Mouse (Mus musculus) embryonic stem cell, embryonic (primary cell): ENCODE measurements at regions not wholly inside any gene's neighbourhood (a gene's known extent, or its start where the extent isn't known, plus 50 kb on each side); places are given as distances from the start of the nearest gene placed in this dataset.

Experiments used
- CTCF ChIA-PET, 4 experiments: fragments of 300-600 bp in 2 of 4; fragments of 350-600 bp in 2 of 4; sonication (Branson Sonifier 250); formaldehyde crosslinking; loops; one replicate each; lab custom pipeline; 2022; ENCODE audit warnings: inconsistent platforms in 2 of 4; lab: Charles Lee
- POLR2A ChIA-PET, 4 experiments: fragments of 300-600 bp in 2 of 4; fragments of 350-600 bp in 2 of 4; sonication (Branson Sonifier 250); formaldehyde crosslinking; loops; one replicate each; lab custom pipeline; 2022; ENCODE audit warnings: antibody characterized with exemption in 4 of 4, inconsistent platforms in 1 of 4; lab: Charles Lee

DNA sequence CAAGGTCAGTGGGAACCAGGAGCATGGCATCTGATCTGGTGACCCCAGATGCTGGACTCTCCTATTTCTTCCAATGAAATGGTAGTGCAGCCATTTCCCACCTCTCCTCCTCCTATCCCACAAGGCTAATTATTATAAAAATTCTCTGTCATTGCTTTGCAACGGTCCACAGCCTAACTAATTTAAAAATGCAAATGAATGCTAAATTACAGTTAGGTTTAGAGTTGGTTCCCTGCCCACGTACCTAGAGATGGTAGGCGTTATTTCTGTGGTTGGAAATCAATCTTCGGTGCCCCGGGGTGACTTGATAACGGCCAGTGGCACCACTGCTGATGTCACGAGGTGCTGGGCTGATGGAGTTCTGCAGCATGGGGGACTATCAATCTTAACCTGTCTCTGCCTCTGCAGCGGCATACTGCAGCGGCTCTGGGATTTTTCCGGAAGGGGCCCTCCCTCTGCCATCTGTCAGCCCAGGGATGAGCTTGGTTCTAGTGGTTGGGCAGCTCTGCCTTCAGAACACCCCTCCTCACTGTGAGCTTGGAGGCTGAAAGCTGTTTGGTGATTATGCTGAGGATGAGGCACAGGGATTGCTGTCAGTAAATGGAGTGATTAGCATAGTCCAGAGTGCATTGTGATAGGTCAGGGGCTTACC, 66.5 kb downstream of the Nmur2 start:
- ChIA-PET CTCF (interaction anchor here in 1 of 4 experiments (0.6 kb wide), 1 partner anchor 260 kb away, joined by 3 read pairs; no protein-coding TSS in a partner anchor), POLR2A (interaction anchor here in 1 of 4 experiments (0.9 kb wide), 1 partner anchor 28 kb away, joined by 5 read pairs; no protein-coding TSS in a partner anchor)

DNA sequence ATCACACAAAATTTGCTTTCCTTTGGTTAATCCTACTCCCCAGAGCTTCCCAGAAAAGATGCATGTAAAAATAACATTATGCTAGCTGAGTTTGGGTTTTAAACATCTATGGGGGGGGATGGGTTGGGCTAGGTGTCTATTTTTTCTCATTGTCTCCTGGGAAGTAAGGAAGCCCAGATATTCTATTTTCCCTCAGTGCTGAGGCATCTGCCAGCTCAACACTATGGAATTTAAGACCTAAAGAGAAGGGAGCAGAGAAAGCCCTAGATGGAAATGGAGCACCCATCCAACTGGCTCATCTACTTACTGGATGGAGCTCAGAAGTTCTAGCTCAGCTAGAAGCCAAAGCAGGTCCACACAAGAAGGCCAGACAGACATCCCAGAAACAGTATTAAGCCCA, 74.2 kb downstream of the Nmur2 start:
- POLR2A ChIA-PET, result no interaction called here
- CTCF ChIA-PET, result interaction anchor here in 1 of 4 experiments (0.6 kb wide), 1 partner anchor 370 kb away, joined by 3 read pairs; no protein-coding TSS in a partner anchor

DNA sequence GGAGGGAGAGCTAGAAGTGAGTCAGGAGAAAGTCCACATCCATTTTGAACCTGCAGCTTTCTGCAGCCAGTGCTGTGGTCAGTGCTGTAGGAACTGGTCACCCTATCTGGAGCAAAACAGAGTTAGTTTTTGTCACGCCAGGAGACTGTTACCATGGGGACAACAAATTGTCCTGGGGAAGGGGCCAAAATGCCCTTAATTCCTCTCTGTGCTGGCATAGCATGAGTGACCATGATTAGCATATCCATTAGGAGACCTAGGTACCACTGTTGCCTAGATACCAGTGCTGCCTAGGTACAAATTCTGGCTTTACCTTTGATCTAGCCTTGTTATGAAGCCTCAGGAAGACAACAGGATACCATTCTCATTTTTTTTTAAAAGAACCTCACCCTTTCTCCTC, 82.4 kb downstream of the Nmur2 start:
- CTCF ChIA-PET, result interaction anchor here in 1 of 4 experiments (1.6 kb wide), 1 partner anchor 12 kb away, joined by 6 read pairs; no protein-coding TSS in a partner anchor
- POLR2A ChIA-PET, result interaction anchor here in 3 of 4 experiments (0.6 to 2.9 kb wide), 7 partner anchors 11 to 1642 kb away, joined by 3 to 50 read pairs (median 5); no protein-coding TSS in a partner anchor

DNA sequence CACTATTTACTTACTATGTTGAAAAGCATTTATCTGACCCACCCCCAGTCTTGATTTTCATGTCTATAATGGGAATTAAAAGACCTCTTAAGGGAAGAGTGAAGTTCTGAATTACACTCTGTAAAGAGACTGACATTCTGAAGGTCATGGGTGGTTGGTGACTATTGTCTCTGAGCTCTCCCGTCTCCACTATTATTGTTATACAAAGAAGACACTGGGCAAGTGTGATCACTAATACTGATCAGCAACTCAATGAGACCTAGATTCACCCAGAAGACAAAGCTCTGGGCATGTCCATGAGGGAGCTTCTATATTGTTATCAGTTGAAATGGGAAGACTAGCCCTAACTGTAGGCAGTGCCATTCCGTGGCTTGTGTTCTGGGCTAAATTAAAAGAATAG, 83.5 kb downstream of the Nmur2 start:
- CTCF ChIA-PET, result interaction anchor here (0.6 to 1.6 kb wide), 7 partner anchors 10 to 161 kb away, joined by 3 to 8 read pairs (median 5); no protein-coding TSS in a partner anchor
- POLR2A ChIA-PET, result interaction anchor here (0.6 to 2.9 kb wide), 15 partner anchors 10 to 634 kb away, joined by 3 to 50 read pairs (median 5); partner anchors contain the start of gene G3bp1 (in 1 of the 4)

DNA sequence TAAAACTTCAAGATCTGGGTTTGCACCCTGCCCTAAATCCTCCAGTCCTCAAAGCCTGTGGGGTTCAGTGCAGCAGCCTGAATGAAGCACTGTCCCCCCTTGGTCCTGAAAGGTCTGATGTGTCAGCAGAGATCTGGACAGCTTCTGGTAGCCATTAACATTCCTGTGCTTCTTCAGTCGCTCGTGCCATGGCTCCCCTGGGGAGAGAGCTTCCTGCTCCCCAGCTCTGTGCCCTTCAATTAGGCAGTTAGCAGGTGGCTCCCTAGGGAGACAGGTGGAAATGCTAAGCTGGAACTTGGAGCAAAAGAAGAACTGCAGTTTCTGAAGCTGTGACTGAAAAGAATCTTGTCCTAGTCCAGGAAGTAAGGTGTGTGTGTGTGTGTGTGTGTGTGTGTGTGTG, 87.1 kb downstream of the Nmur2 start:
- ChIA-PET CTCF (interaction anchor here in 2 of 4 experiments (0.6 to 0.7 kb wide), 2 partner anchors 12 to 1910 kb away, joined by 3 read pairs; no protein-coding TSS in a partner anchor), POLR2A (interaction anchor here in 2 of 4 experiments (0.6 to 1.8 kb wide), 2 partner anchors 9 to 12 kb away, joined by 3 to 4 read pairs; no protein-coding TSS in a partner anchor)

DNA sequence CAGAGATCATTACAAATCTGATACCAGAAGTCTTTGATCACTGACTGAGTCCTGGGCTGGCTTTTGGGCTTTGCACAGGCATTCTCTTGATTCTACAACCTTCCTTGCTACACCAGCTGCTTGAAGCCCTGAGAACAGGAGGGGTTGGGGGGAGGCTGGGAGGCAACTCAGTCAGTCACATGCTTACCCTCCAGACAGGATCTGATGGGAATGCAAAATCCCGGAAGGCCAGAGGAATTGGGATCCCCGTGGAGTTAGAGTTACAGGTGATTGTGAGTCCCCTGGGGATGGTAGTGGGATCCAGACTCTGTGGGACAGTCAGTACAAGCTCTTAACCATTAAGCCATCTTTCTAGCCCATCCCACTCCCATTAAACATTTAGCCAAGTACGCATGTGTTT, 91.2 kb downstream of the Nmur2 start:
- CTCF ChIA-PET, result interaction anchor here in 1 of 4 experiments (0.7 kb wide), 1 partner anchor 527 kb away, joined by 3 read pairs; the partner anchor contains the start of gene Sparc
- POLR2A ChIA-PET, result interaction anchor here in 2 of 4 experiments (0.7 to 5.6 kb wide), 4 partner anchors 8 to 30 kb away, joined by 3 to 50 read pairs (median 21); no protein-coding TSS in a partner anchor

DNA sequence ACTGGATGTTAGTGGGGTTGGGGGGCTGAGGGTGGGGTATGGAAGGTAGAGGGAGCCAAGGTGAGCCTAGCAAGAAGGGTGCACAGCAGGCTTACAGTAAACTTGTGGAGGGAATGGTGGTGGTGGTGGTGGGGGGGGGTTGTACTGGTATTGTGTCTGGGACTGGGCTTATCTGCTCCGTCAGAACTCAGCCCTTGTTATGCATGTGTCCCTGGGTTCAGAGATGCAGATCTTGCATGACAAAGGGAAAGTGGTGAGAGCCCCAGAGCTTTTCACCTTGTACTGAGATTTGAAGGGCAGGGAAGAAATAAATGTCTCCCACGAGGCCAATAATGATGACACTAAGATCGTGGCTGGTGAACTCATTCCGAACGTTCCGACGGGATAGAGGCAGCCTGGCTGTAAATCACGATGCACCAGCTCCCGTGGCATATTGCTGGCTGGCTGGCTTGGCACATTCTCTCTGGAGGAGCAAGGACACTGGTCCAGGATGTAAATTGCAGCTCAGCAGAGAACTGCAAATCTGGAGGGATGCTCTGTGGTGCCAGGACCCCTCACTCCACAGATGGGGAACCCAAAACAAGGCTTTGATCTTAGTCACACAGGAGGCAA, 94.1 kb downstream of the Nmur2 start:
- POLR2A ChIA-PET, result interaction anchor here in 3 of 4 experiments (0.6 to 5.6 kb wide), 24 partner anchors 10 to 485 kb away, joined by 3 to 50 read pairs (median 4); partner anchors contain the start of genes Atox1 (in 1 of the 3) and G3bp1 (in 1 of the 3)
- CTCF ChIA-PET, result interaction anchor here in 2 of 4 experiments (1.3 to 2.1 kb wide), 3 partner anchors 10 to 20 kb away, joined by 3 to 8 read pairs (median 6); no protein-coding TSS in a partner anchor

DNA sequence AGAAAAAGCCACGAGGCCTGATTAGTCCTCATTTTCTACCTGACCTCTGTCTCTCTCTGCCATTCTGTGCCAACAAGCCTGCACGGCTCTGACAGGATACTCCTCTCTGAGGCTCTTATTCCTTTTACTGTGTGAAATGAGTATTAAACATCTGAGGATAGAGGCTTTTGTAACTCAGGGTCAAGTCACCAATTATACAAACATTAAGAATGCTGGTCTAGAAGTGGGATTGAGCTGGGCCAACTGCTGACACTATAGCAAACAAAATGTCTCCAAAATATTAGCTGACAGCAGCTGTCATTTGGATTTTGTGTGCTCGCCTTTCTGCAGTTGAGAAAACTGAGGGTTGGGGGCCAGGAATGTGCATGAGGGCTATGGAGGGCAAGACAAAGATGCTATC, 94.8 kb downstream of the Nmur2 start:
- POLR2A ChIA-PET, result interaction anchor here in 3 of 4 experiments (0.6 to 5.6 kb wide), 22 partner anchors 9 to 1509 kb away, joined by 3 to 50 read pairs (median 4); partner anchors contain the start of genes Atox1 (in 1 of the 3) and G3bp1 (in 1 of the 3)
- CTCF ChIA-PET, result interaction anchor here in 2 of 4 experiments (1.3 to 2.1 kb wide), 3 partner anchors 11 to 20 kb away, joined by 3 to 8 read pairs (median 6); no protein-coding TSS in a partner anchor

DNA sequence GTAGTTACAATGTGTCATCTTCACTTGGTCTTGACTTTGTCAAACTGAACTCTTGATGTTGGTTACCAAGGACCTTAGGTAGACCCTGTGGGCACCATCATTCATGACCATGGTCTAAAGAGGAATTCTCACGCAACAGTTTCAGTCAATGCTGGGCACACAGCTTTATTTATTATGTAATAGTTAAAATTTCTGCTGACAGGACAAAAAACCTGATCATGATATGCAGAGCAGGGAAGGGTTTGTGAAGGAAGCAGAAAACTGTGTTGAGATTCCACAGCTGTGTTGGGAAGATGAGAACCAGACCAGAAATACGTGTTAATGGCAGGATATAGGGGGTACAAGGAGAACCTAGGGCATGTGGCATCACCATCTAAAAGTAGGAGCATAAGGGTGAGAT, 100.8 kb downstream of the Nmur2 start:
- POLR2A ChIA-PET, result no interaction called here
- CTCF ChIA-PET, result no interaction called here

DNA sequence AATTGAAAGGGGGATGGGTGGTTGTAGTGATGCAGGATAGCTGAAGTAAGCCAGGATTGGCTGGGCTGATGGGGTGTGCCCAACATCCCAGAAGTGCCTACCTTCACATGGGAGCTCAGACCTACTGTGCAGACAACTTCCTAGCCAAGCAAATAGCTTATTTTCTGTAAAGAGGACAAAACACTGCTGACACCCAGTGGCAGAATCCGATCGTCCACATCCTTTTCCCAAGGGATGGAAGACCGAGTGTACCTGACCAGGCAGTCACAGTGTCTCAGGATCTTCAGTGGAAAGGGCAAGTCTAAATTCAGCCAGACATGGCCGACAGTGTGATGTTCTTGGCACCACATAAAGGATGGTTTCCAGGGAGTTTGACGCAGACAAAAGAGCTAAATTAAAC, 114.4 kb downstream of the Nmur2 start:
- CTCF ChIA-PET, result interaction anchor here in 3 of 4 experiments (0.6 to 1.8 kb wide), 3 partner anchors 12 to 65 kb away, joined by 3 to 4 read pairs (median 4); no protein-coding TSS in a partner anchor
- POLR2A ChIA-PET, result interaction anchor here in 1 of 4 experiments (0.6 to 1.3 kb wide), 2 partner anchors 9 to 11 kb away, joined by 3 to 4 read pairs; no protein-coding TSS in a partner anchor

DNA sequence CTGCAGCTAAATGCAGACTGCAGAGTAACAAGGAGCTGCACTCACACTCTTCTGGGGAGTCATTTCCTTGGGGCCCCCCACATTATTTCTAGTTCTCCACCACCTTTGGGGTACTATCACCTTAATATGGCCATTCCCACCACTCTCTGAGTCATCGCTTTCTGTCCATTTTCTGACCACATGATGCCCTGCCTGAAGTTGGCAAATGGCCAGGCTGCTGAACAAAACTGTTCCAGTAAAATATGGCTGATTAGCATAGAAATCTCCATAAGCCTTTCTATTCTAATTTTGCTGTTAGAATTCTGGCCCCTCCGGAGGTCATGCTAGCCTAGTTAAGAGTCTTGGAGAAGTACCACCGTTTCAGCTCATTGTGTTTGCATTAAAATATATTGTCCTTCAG, 121.7 kb downstream of the Nmur2 start:
- CTCF ChIA-PET, result no interaction called here
- POLR2A ChIA-PET, result interaction anchor here in 1 of 4 experiments (1.0 kb wide), 1 partner anchor 31 kb away, joined by 3 read pairs; no protein-coding TSS in a partner anchor

DNA sequence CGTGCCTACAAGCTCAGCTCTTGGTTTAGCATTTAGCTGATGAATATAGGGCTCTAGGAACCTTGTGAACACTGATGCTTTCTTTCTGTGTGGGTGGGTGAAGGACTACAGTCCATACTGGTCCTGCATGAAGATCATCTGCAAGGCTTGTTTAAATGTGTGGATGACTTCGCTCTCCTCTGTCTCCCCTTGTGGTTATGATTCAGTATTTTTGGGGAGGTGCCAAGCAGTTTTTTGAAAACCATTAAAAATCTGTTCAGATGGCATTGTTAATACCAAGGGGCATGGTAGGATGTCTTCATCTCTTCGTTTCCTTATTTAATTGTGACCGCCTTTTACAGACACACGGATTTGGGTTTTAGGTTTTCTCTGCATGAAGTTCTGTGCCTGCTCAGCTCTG, 122.4 kb downstream of the Nmur2 start:
- CTCF ChIA-PET, result no interaction called here
- POLR2A ChIA-PET, result no interaction called here

DNA sequence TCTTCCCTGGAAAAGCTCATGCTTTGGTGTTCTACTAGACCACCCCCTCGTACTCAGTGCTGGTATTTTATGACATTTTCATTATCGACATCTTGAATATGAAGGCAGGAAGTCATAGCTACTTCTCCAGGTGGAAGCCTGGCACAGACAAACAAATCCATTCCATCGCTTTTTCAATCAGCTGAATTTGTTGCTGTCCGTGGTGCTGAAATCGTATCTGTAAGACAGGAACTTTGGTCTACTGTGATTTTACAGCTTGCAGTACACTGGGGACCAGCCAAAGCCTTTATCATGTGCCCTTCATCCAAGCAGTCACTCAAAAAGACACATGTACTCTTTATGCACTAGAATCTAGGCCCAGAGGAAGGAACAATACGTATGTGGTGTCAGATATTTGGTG, 143.3 kb downstream of the Nmur2 start:
- POLR2A ChIA-PET, result interaction anchor here in 1 of 4 experiments (1.0 kb wide), 1 partner anchor 18 kb away, joined by 3 read pairs; no protein-coding TSS in a partner anchor
- CTCF ChIA-PET, result interaction anchor here in 1 of 4 experiments (0.5 kb wide), 1 partner anchor 108 kb away, joined by 3 read pairs; no protein-coding TSS in a partner anchor

DNA sequence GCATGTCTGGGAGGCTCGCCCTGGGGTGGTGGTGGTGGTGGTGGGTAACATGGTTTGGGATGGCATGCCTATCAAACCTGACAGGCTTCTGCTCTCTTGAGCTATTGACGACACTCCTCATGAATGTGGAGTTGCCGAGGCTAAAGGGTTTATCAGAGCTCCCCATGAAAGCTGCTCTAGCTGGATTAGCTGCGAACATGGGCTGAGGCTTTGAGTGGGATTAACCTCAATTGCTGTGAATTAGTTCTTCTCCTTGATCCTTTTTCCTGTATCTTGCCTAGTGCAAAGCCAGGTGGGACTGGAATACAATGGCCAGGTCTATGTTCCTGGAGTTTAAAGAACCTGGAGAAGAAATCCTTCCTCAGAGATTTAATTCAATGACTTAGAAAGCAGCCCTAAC, 150.6 kb downstream of the Nmur2 start:
- ChIA-PET POLR2A (interaction anchor here in 1 of 4 experiments (0.6 kb wide), 1 partner anchor 32 kb away, joined by 4 read pairs; no protein-coding TSS in a partner anchor), CTCF (no interaction called here)

DNA sequence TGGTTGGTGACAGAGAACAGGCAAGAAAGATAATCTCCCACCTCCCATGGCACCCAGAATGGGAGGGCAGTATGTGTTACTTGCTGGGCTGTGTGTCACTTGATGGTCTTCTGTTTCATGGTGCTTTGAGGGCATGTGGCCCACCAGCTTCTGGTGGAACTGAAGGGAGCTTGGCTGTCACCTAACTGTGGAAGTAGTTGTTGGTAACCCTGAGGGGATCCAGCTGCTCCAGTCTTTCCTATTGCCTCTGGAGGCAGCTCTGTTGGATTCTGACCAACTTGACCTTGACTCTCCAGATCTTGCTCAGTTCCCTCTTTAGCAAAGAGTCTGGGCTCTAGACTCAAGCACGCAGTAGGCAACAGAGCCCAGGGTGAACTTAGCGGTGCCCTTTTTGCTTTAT, 162.2 kb downstream of the Nmur2 start:
- CTCF ChIA-PET, result no interaction called here
- POLR2A ChIA-PET, result no interaction called here

DNA sequence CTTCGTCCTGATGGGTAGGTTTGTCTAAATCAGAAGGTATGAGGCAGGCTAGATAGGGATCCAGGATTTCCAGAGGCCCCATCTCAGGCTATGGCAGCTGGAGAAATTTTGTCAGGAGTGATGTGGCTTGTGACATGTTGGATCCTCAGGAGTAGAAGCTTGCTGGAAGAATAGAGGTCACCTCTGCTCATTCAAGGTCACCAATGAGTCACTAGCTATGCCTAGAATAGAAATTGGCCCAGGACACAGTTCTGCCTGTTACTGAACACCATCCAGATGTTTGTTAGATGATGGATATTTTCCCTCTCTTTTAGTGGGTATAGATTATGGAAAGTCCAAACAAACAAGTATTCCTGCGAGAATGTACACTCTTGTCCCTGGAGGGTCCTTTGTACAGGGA, 173.7 kb downstream of the Nmur2 start:
- ChIA-PET POLR2A (interaction anchor here in 1 of 4 experiments (0.9 kb wide), 1 partner anchor 9 kb away, joined by 3 read pairs; no protein-coding TSS in a partner anchor), CTCF (interaction anchor here in 1 of 4 experiments (0.6 kb wide), 2 partner anchors 480 to 639 kb away, joined by 3 to 4 read pairs; no protein-coding TSS in a partner anchor)

DNA sequence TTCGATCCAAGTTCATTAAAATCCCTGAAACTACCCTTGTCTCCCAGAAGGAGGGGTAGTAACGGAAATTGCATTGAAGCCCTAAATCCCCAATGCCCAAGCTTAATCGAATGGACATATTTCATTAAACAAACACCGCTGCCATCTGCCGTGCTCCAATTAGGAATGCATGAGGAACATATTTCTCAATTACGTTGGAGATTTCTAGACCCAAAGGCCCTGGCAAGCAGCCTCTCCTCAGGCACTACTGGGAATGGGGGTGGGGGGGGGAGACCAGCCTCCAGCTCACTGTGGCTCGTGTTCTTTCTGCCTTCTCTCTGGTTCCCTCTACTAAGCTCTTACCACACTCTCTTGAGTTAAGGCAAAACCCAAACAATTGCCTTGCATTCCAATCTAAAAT, 181.6 kb downstream of the Nmur2 start:
- CTCF ChIA-PET, result interaction anchor here in 1 of 4 experiments (0.6 kb wide), 1 partner anchor 331 kb away, joined by 4 read pairs; no protein-coding TSS in a partner anchor
- POLR2A ChIA-PET, result no interaction called here

DNA sequence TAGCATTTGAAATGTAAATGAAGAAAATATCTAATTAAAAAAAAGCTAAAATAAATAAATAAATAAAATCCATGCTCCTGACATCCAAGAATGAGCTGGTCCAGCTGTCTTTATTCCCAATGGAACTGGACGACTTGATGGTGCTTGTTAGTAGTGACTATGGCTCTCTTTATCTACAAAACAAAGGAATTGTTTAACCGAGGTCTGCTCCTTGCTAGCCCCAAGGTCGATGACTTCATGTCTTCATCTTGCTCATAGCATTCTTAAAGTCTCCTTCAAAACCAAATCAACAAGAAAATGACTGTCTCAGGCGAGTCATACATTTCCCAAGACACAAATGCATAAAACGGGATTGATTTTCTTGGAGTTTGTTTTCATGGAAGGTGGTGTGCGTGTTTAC, 212.5 kb upstream of the Glra1 start:
- ChIA-PET CTCF (interaction anchor here in 1 of 4 experiments (1.2 kb wide), 1 partner anchor 296 kb away, joined by 3 read pairs; no protein-coding TSS in a partner anchor), POLR2A (interaction anchor here in 2 of 4 experiments (0.6 to 2.2 kb wide), 3 partner anchors 125 to 137 kb away, joined by 3 to 6 read pairs (median 3); no protein-coding TSS in a partner anchor)
